Mouse (Mus musculus) adrenal gland, adult 2 months (tissue): ENCODE results near the gene Dcbld1. TPM values are rescaled to one million over a fixed set of nuclear protein-coding genes. Genes with fewer than 3 reads are reported as not detected.
"Not testable (repeated sequence)": the region's sequence is repeated elsewhere in the genome, so short reads cannot be mapped to it uniquely, and the experiment has no call there.

ENCODE experiments used
- DNase-seq: peaks from one replicate; pipeline ENCODE4 v3.0.0; 2021
- polyA plus RNA-seq: library from polyadenylated mRNA; depleted of rRNA; stranded (reverse); fragments of >200 nt; gene quantifications from 2 replicates; pipeline ENCODE4 v1.2.3, GENCODE M21; 2012; rRNA removed
- total RNA-seq, 2 experiments: library from RNA; stranded (reverse); gene quantifications; 2 replicates each; pipeline ENCODE4 v1.2.3; 2021

The Dcbld1 gene
- total and polyA plus RNA-seq, 3 experiments, result 2.1 to 3.4 (median 3.1) TPM

DNA sequence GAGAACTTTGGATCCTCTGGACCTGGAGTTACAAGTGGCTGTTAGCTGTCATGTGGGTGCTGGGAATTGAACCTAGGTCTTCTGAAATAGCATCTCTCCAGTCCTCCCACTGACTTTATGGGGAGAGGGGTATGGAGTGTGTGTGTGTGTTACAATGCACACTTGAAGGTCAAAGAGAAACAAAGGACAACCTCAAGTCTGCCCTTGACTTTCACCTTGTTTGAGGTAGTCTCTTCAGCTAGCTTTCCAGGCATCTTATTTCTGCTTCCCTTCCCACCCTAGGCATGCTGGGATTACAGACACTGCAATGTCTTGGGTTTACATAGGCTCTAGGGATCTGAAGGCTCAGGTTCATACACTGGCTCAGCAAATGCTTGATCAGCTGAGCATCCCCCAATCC is 68.9 kb downstream of the Dcbld1 start:
- DNase-seq, result no peak

DNA sequence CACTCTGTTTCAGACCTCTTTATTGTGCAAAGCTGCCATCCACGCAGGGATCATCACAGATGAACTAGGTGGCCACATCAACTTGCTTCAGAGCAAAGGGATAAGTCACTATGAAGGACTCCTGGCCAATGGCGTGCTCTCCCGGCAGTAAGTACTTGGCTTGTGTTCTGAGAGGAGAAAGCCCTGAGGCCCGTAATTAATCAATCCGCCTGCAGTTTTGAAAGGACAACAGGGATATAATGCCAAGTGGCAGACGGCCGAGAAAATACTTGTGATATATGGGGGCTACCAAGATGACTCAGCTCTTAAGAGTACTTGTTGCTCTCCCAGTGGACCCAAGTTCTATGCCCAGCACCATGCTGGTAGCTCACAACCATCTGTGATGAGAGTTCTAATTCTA is 71.2 kb downstream of the Dcbld1 start:
- DNase-seq, result peak; percentile 62

DNA sequence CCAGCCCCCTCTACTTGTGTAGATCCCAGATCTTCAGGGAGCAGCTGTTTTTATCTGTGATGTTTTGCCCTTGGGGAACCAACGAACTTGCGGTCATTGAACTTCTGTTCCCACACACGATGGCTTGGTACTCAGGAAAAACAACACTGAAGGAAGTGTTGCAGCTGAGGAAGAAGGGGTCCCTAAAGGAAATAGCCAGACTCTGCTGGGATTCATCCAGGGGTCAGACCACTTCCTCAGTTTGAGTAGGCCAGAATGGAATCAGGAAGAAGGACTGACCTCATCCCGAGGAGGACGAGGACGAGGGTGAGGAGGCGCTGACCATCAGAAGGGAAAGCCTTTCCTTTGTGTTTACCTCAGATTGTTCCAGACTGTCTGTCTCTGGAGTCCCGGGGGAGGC is 75.8 kb downstream of the Dcbld1 start:
- DNase-seq, result peak; percentile 63

DNA sequence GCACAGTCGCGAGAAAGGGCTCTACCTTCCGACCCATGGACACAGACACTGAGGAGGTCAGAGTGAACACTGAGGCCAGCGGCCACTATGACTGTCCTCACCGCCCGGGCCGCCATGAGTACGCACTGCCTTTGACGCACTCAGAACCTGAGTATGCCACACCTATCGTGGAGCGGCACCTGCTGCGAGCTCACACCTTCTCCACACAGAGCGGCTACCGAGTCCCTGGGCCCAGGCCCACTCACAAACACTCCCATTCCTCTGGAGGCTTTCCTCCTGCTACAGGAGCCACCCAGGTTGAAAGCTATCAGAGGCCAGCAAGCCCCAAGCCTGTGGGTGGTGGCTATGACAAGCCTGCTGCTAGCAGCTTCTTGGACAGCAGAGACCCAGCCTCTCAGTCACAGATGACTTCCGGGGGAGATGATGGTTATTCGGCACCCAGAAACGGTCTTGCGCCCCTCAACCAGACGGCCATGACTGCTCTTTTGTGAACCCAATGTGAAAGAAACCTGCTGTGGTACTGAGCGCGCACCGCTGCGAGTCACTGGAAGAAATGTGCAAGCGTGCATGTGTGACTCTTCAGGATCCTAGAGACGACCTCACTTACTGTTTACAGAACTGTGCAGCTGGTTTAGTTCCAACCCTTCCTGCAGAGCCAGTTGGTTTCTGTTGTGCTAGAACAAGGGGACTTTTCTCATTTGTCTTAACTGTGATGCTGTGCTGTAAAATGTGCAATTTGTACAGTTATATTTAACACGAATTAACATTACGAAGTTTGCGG is 86.3 kb downstream of the Dcbld1 start:
- DNase-seq, result no peak

DNA sequence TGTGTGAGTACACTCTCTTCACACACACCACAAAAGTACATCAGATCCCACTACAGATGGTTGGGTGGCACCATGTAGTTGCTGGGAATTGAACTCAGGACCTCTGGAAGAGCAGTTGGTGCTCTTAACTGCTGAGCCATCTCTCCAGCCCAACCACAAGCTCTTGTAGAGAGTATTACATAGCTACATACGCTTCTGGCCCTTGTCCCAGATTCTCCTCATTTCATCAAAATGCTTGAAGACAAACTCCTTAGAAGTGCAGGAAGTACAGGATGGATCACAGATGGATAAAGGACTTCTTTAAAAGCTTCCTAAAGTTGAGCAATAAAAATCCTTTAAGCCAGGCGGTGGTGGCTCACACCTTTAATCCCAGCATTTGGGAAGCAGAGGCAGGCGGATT is 88.5 kb downstream of the Dcbld1 start:
- no peak for DNase-seq

DNA sequence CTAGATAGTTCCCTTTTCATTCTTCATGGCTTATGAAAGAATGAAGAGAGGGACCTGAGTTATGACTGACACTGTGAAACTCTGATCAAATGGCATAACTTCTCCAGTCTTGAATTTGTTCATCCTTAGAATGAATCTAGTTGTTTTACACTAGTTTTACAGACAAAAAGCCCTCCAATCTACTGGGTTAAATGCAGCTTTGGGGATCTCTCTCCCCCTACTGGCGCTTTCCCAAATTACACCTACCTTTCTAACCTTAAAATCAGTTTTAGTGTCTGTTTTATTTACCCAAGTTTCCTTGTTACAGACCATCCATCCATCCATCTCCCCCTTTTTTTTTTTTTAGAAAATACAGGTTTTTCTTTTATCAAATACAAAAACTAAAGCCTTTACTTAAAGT is 97.6 kb downstream of the Dcbld1 start:
- peak; percentile 22 for DNase-seq

DNA sequence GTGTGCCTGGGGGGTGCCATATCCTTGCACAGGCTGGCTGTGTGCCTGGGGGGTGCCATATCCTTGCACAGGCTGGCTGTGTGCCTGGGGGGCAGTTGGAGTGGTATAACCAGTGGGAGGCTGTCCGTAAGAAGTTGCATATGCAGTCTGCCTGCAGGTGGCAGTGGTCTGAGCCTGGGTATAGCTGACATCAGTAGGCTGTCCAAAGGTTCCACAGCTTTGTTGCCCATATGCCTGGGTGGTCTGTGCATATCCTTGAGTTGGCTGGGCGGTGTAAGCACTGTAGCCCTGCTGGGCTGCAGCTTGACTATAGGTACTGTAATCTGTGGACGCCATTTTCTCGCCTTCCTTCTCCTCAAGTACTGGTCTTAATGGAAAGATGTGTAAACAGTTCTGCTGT is 109.9 kb downstream of the Dcbld1 start:
- DNase-seq, result not testable (repeated sequence)

DNA sequence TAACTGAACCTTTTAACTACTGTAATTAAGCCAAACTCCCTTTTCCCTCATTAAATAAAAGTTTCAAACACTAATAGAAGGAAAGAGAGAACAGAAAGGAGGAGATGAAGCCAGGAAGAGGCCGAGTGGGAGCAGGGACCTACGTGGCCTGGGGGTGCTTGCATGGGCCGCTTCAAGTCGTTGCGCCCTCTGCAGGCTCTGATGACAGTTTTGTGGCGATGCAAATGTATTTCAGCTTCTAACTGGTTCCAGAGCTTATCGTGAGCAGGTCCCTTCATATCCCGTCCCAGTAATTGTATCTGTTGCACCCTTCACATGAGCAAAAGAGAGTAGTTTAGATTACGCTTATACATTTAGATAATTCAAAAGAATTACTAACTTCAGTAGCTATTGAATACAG is 119.8 kb downstream of the Dcbld1 start:
- DNase-seq, result no peak

DNA sequence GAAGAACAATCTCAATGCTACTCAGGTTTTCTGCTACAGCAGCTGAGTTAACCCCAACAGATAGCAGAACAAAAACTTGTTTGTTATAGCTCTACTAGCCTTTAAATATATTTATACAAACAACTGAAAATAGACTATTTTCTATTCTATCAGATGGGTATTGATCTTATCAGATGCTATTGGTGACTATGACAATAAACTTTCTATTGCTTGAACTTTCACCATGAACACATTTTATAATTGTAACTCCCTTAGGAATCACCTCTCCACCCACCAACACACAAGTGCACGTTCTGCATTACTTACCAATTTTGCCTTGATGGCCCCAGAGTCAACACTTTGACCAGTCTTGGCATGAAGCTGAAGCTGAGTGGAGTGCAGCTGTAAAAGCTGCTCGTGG is 125.0 kb downstream of the Dcbld1 start, which contains the start of gene Gm26741:
Gm26741 (plus strand) TSS at position 301 of the 400 bp plus-strand sequence.
- no peak for DNase-seq

DNA sequence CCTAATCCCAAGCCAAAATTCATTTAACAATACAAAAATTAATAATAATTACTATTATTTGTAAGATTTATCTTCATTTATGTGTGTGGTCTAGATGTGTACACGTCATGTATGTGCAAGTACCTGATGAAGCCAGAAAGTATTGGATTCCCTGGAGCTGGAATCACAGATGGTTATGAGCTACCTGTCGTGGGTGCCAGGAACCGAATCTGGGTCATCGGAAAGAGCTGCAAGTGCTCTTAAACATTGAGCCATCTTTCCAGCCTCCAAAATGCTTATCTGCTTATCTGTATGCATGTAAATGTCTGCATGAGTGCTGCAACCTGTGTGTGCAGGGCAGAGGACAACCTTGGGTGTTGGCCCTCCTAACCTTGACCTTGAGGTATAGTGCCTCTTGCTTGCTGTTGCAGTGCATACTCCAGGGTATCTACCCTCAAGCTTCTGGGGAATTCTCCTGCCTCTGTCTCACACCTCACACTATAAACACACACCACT is 126.9 kb downstream of the Dcbld1 start:
- no peak for DNase-seq

DNA sequence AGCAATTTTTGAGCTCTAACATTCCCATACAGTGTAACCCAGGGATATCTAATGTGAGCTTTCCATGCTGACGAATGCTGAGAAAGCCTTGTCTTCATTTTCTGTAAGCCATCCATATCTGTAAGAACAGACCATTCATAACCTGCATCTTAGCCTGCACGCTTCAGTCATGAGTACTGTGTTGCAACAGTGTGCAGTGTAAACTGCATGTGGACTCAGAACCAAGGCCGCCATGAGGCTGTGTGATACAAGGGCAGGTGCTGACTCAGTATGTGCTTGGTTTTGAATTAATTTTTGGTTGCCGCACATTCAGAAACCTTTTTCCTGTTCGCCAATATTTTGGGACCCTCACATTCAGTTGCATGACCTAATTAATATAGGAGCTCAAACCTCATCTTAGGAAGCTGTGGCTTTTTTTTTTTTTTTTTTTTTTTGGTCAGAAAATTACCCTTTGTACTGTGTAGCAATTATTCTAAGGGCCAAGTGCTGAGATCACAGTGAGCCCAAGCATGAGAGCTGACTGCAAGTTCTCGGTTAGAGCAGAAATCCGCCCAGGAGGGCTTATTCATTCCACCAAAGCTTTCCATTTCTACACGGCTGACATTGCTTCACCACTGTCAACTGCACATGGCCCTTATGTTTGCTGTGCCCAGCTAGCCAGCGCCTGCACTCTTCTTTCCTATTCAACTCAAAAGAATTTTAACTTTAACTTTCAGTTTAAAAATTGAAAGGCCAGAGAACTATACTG is 127.6 kb downstream of the Dcbld1 start:
- DNase-seq, result peak; percentile 28

DNA sequence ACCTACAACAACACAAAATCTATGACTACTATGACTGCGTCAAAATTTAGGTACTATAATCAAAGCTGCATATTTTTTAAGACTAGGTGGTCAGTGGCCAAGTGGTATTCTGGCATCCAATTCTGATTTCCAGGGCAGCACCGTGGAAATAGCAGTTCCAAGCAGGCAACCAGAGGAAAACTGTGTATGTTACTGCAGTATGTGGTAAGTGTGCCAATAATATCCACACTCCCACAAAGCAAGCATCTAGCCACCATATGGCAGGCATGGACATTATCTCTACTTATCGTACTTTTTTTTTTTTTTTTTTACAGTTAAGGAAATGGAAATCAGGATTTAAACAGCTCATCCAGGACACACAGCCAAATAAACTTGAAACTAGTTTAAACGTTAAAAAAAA is 135.0 kb downstream of the Dcbld1 start:
- no peak for DNase-seq

Other genes starting within 250 kb of the Dcbld1 start
- not detected for gene Vgll2, start 211.1 kb upstream of the Dcbld1 start, total RNA-seq
- 0.10 TPM in 1 of 2 replicates, not detected in the other for gene Vgll2, start 211.1 kb upstream of the Dcbld1 start, polyA plus RNA-seq
- not detected for gene Ros1, start 38.4 kb upstream of the Dcbld1 start, total RNA-seq
- gene Ros1, start 38.4 kb upstream of the Dcbld1 start, polyA plus RNA-seq, result not detected in 2 replicates
- not detected for gene Gm26741, start 125.1 kb downstream of the Dcbld1 start, total RNA-seq
- not detected in 2 replicates for gene Gm26741, start 125.1 kb downstream of the Dcbld1 start, polyA plus RNA-seq
- 10 to 100 TPM; 20.8 to 21.7 TPM for gene Gopc, start 148.5 kb downstream of the Dcbld1 start, total RNA-seq
- gene Gopc, start 148.5 kb downstream of the Dcbld1 start, polyA plus RNA-seq, result 2.9 and 4.5 TPM in 2 replicates
- gene Nepn, start 155.4 kb downstream of the Dcbld1 start, total RNA-seq, result under 1 TPM in 1 of 2 experiments, not detected in 1; 0.23 TPM
- gene Nepn, start 155.4 kb downstream of the Dcbld1 start, polyA plus RNA-seq, result 0.38 and 0.39 TPM in 2 replicates
- 10 to 100 TPM; 46.0 to 62.7 TPM for gene Nus1, start 183.9 kb downstream of the Dcbld1 start, total RNA-seq
- gene Nus1, start 183.9 kb downstream of the Dcbld1 start, polyA plus RNA-seq, result 33.4 and 34.5 TPM in 2 replicates